Mouse (Mus musculus): ENCODE measurements around the gene Zfp1. TPM values are rescaled to one million over a fixed set of nuclear protein-coding genes. Genes with fewer than 3 reads are reported as not detected.
A peak's percentile ranks its signal among the peaks of the same experiment; 100 is the strongest.
"Not testable (repeated sequence)": the region's sequence is repeated elsewhere in the genome, so short reads cannot be mapped to it uniquely, and the experiment has no call there.

Gene Zfp1
- polyA plus RNA-seq, 1 experiment from 2014 or later, result 22.0 TPM

DNA sequence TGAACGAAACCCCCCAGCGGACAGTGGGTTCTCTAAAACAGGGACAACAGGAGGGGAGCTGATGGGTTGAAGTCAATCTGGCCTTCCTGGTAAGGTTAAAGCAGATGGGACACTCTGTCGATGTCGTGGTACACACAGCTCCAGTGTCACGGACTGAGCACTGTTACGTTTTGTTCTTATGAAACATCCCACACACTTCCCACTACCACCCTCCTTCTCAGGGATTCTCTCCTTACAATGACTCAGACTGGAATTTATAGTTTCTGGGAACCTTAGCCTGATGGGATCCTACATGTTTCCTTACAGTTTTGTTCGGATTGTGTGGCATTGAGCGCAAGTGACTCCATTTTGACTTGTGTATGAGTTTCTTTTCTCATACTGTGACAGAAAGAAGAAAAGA, 11.6 kb upstream of the Zfp1 start:
- 92% methylated on average over 8 of the region's 8 CpGs for WGBS
- H3K36me3 ChIP-seq (ENCODE audit: insufficient read depth), result 0 out of 2 replicates have a peak, but pooled peaks cover 7% of the 10 kb centered on the region
- H3K4me3 ChIP-seq (ENCODE audit: low read depth, low read length), result no peak overlapping the region
- DNase-seq, result no peak
- H3K9ac ChIP-seq, result no peak overlapping the region
- no peaks in the 10 kb centered on the region for H3K4me1 ChIP-seq (ENCODE audit: insufficient read depth)
- no peaks in the 10 kb centered on the region for H3K9me3 ChIP-seq (ENCODE audit: low read depth, low read length)
- TF ChIP-seq CTCF (IDR thresholded peaks at IDR 0.05; ENCODE audit: low read depth), result no peak
- H3K4me2 ChIP-seq, result no peak overlapping the region
- ATAC-seq (ENCODE audit: insufficient read depth), result no peak
- no peak overlapping the region for H3K27ac ChIP-seq (ENCODE audit: low read depth)
- no peaks in the 10 kb centered on the region for H3K27me3 ChIP-seq (ENCODE audit: insufficient read depth, low read length)

DNA sequence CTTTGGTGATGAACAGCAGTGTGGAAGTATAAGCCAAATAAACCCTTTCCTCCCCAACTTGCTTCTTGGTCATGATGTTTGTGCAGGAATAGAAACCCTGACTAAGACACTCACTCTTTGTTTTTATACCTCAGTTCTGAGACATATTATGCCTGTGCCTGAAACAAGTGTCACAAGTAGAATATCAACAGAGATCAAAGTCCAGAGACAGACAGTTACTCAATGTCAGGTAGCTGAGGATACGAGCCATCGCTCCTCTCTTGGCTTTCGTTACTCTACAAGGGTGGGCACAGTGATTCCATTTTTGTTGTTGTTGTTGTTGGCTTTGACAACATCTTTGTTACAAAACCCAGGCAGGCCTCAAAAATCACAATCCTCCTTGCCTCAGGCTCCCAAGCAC, 10.2 kb upstream of the Zfp1 start:
- Histone ChIP-seq H3K4me3 (ENCODE audit: low read depth, low read length) (no peak overlapping the region), H3K4me2 (no peak overlapping the region), H3K9ac (no peak overlapping the region), H3K4me1 (ENCODE audit: insufficient read depth) (no peaks in the 10 kb centered on the region), H3K36me3 (ENCODE audit: insufficient read depth) (no peaks in the 10 kb centered on the region), H3K27me3 (ENCODE audit: insufficient read depth, low read length) (no peaks in the 10 kb centered on the region), H3K9me3 (ENCODE audit: low read depth, low read length) (no peaks in the 10 kb centered on the region), H3K27ac (ENCODE audit: low read depth) (no peak overlapping the region)
- DNase-seq (no peak), ATAC-seq (ENCODE audit: insufficient read depth) (no peak)
- WGBS, result 90% methylated on average over 3 of the region's 3 CpGs
- TF ChIP-seq CTCF (IDR thresholded peaks at IDR 0.05; ENCODE audit: low read depth), result no peak

DNA sequence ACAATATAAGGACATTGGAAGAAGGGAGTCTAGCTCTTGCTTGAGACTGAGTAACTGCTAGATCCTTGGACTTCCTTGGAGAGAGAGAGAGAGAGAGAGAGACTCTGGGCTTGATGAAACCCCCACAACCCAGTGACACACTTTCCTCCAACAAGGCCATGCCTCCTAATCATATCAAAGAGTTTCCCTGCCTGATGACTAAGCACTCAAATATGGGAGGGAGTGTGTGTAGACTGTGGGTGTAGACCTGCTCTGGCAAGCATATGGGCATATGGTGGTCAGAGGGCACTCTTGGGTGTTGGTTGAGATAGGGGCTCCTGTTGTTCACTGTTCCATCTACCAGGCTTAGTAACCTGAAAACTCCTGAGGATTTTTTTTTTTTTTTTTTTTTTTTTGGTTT, 5.1 kb upstream of the Zfp1 start:
- H3K27ac ChIP-seq (ENCODE audit: low read depth), result no peak overlapping the region
- no peaks in the 10 kb centered on the region for H3K36me3 ChIP-seq (ENCODE audit: insufficient read depth)
- H3K4me3 ChIP-seq (ENCODE audit: low read depth, low read length), result no peak overlapping the region
- H3K9me3 ChIP-seq (ENCODE audit: low read depth, low read length), result no peaks in the 10 kb centered on the region
- DNase-seq, result no peak
- no peak for TF ChIP-seq CTCF (IDR thresholded peaks at IDR 0.05; ENCODE audit: low read depth)
- H3K4me2 ChIP-seq, result no peak overlapping the region
- H3K4me1 ChIP-seq (ENCODE audit: insufficient read depth), result 0 out of 2 replicates have a peak, but pooled peaks cover 5% of the 10 kb centered on the region
- H3K27me3 ChIP-seq (ENCODE audit: insufficient read depth, low read length), result no peaks in the 10 kb centered on the region
- no peak for ATAC-seq (ENCODE audit: insufficient read depth)
- no peak overlapping the region for H3K9ac ChIP-seq

DNA sequence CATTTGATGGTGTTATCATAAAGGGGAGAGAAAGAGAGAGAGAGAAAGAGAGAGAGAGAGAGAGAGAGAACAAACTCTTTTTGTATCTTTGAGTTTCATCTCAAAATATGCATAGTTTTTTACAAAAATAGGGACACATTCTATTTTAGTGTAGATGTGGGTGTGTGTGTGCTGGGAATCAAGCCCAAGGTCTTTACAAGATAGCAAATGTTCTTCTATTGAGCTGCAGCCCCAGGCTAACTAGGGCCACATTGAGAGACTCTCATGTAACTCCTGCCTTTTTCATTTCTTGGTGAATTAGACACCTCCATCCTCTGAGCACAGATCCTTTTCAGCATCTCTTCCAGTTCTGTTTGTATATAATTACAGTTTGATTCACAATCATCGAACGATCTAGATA, 2.1 kb upstream of the Zfp1 start:
- ATAC-seq (ENCODE audit: insufficient read depth) (no peak), DNase-seq (no peak)
- Histone ChIP-seq H3K9ac (no peak overlapping the region), H3K27me3 (ENCODE audit: insufficient read depth, low read length) (no peaks in the 10 kb centered on the region), H3K36me3 (ENCODE audit: insufficient read depth) (no peaks in the 10 kb centered on the region), H3K4me2 (no peak overlapping the region), H3K4me3 (ENCODE audit: low read depth, low read length) (no peak overlapping the region), H3K4me1 (ENCODE audit: insufficient read depth) (0 out of 2 replicates have a peak, but pooled peaks cover 5% of the 10 kb centered on the region), H3K9me3 (ENCODE audit: low read depth, low read length) (no peaks in the 10 kb centered on the region), H3K27ac (ENCODE audit: low read depth) (no peak overlapping the region)
- TF ChIP-seq CTCF (IDR thresholded peaks at IDR 0.05; ENCODE audit: low read depth), result no peak
- WGBS, result 88% methylated on average over 2 of the region's 2 CpGs

DNA sequence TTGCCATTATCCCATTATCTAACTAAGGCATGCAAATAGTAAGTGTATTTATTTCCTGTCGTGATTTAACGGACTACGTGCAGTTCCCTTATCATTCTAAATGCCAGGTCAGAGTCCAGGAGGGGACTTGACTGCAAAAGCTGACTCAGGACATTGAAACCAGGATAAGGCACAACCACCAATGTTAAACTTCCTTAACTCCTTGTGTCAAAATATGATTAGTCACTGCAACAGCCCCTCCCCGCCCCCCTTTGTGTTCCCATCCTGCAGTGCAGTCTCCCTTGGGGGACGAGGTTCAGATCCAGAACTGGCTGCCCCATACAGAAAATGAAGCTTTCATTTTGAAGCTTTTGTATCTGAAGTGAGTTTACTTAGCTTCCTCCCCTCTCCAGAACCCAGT, 705 bp upstream of the Zfp1 start:
- Histone ChIP-seq H3K4me1 (ENCODE audit: insufficient read depth) (0 out of 2 replicates have a peak, but pooled peaks cover 5% of the 10 kb centered on the region), H3K4me3 (ENCODE audit: low read depth, low read length) (peak overlapping the region; percentile 85), H3K4me2 (peak overlapping the region; percentile 76), H3K9ac (peak overlapping the region; percentile 93), H3K27me3 (ENCODE audit: insufficient read depth, low read length) (no peaks in the 10 kb centered on the region), H3K9me3 (ENCODE audit: low read depth, low read length) (no peaks in the 10 kb centered on the region), H3K27ac (ENCODE audit: low read depth) (peak overlapping the region; percentile 96), H3K36me3 (ENCODE audit: insufficient read depth) (no peaks in the 10 kb centered on the region)
- WGBS, result 34% methylated on average over 5 of the region's 5 CpGs
- TF ChIP-seq CTCF (IDR thresholded peaks at IDR 0.05; ENCODE audit: low read depth), result no peak
- ATAC-seq (ENCODE audit: insufficient read depth), result no peak
- no peak for DNase-seq

DNA sequence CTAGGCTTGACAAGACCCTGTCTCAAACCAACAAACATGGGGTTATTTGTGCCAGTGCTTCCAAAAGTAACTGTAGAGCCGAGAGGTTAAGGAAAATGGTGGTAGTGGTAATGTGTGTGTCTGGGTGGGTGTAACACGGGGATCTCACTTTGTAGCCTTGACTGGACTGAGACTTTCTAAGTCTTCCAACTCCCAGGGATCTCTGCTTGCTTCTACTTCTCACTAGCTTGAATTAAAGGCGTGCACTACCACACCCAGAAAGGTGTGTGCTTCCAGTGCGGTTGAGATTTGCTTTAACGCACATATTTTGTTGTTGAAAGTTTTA, 300 bp upstream of the Zfp1 start:
- peak; percentile 15 for DNase-seq
- no peak for TF ChIP-seq CTCF (IDR thresholded peaks at IDR 0.05; ENCODE audit: low read depth)
- H3K9ac ChIP-seq, result peak overlapping the region; percentile 93
- no peaks in the 10 kb centered on the region for H3K9me3 ChIP-seq (ENCODE audit: low read depth, low read length)
- peak overlapping the region; percentile 96 for H3K27ac ChIP-seq (ENCODE audit: low read depth)
- peak overlapping the region; percentile 85 for H3K4me3 ChIP-seq (ENCODE audit: low read depth, low read length)
- ATAC-seq (ENCODE audit: insufficient read depth), result 0 out of 2 replicates have a peak, but pooled peaks have one; percentile 19
- H3K4me2 ChIP-seq, result peak overlapping the region; percentile 76
- 0 out of 2 replicates have a peak, but pooled peaks cover 5% of the 10 kb centered on the region for H3K4me1 ChIP-seq (ENCODE audit: insufficient read depth)
- no peaks in the 10 kb centered on the region for H3K36me3 ChIP-seq (ENCODE audit: insufficient read depth)
- no peaks in the 10 kb centered on the region for H3K27me3 ChIP-seq (ENCODE audit: insufficient read depth, low read length)
- WGBS, result 11% methylated on average over 5 of the region's 5 CpGs

DNA sequence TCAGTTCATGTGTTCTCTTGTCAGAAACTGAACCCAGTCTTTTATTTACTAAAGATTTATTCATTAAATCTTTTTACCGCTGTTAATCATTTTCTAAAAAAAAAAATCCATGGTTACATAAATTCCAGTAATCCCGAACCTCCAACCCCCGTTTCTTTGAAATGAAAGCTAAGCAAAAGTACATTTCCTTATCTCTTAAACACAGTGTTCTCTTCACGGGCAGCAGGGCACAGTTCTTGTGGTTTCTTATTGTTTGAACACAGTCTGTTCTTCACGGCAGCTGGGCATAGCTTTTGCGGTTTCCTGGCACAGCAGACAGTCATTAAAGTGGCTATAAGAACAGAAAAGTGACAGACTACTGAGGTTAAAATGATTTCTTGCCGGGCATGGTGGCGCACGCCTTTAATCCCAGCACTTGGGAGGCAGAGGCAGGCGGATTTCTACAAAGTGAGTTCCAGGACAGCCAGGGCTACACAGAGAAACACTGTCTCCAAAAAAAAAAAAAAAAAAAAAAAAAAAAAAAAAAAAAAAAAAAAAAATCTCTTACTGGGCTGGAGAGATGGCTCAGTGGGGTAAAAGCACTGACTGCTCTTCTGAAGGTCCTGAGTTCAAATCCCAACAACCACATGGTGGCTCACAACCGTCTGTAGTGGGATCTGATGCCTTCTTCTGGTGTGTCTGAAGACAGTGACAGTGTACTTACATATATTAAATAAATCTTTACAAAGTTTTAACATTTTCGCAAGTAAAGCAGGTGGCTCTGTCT, 1.3 kb downstream of the Zfp1 start:
- Histone ChIP-seq H3K9ac (peak overlapping the region; percentile 93; the same call in 1 of the 2 replicates), H3K4me2 (peak overlapping the region; percentile 76), H3K4me3 (ENCODE audit: low read depth, low read length) (peak overlapping the region; percentile 85), H3K27ac (ENCODE audit: low read depth) (peak overlapping the region; percentile 65)
- WGBS, result 51% methylated on average over 12 of the region's 12 CpGs
- ATAC-seq (ENCODE audit: insufficient read depth); H3K36me3 ChIP-seq (ENCODE audit: insufficient read depth); H3K9me3 ChIP-seq (ENCODE audit: low read depth, low read length); H3K27me3 ChIP-seq (ENCODE audit: insufficient read depth, low read length); H3K4me1 ChIP-seq (ENCODE audit: insufficient read depth): not testable (repeated sequence)
- DNase-seq, result peak; percentile 51

All from lung, embryonic 14.5 days (tissue).